Mouse (Mus musculus) lung, adult 2 months (tissue): ENCODE measurements around the gene Arl16. TPM values are rescaled to one million over a fixed set of nuclear protein-coding genes. Genes with fewer than 3 reads are reported as not detected.
A peak's percentile ranks its signal among the peaks of the same experiment; 100 is the strongest.

Experiments used
- DNase-seq: peaks from one replicate; pipeline ENCODE4 v3.0.0; 2022
- H3K4me1 ChIP-seq: fragments of 200-500 bp; 2 replicates; pipeline ENCODE4 v1.6.1; 2011; ENCODE audit warnings: low read length; ENCODE audit not compliant: control insufficient read depth, insufficient read depth
- H3K4me3 ChIP-seq: fragments of 200-500 bp; replicated peaks from 2 replicates; pipeline ENCODE3; 2011; ENCODE audit warnings: low read depth, mild to moderate bottlenecking, control low read depth, low read length; ENCODE audit errors: extremely low read depth
- CTCF ChIP-seq: fragments of 200-500 bp; IDR thresholded peaks from 2 replicates; pipeline ENCODE4 v1.5.1; 2011; ENCODE audit warnings: mild to moderate bottlenecking, low read length, control low read depth; ENCODE audit not compliant: insufficient read depth
- POLR2A ChIP-seq: fragments of 200-500 bp; IDR thresholded peaks from 2 replicates; pipeline ENCODE4 v1.6.1; 2011; ENCODE audit warnings: low read depth, mild to moderate bottlenecking, control low read depth, low read length, borderline replicate concordance; ENCODE audit errors: extremely low read depth
- WGBS: fragments of 180-500 bp; shearing (Covaris S2); methylation state at CpG from one replicate; pipeline ENCODE4 v1.1.7; 2018; 5-methylcytosine and 5-hydroxymethylcytosine counted together
- polyA plus RNA-seq: library from polyadenylated mRNA; depleted of rRNA; stranded (reverse); fragments of >200 nt; gene quantifications from 2 replicates; pipeline ENCODE4 v1.2.3, GENCODE M21; 2012

Arl16 gene
- polyA plus RNA-seq, 1 experiment: 17.3 TPM

- WGBS: 55% methylated on average over 4 of the region's 4 CpGs
- no peak for DNase-seq
- Histone ChIP-seq H3K4me1 (peaks cover 7% of the 10 kb centered on the region), H3K4me3 (no peak overlapping the region)
- TF ChIP-seq CTCF: peak; percentile 44; the same call in 1 of the 2 replicates
- no peak for TF ChIP-seq POLR2A
Observed at GRCm38 (mm10) chr11:120506899-120507298, 39.5 kb upstream of the Arl16 start.

- no peak for DNase-seq
- TF ChIP-seq POLR2A (no peak), CTCF (no peak)
- H3K4me3 ChIP-seq: no peak overlapping the region
- WGBS: 76% methylated on average over 3 of the region's 3 CpGs
- peaks cover 7% of the 10 kb centered on the region for H3K4me1 ChIP-seq
Observed at GRCm38 (mm10) chr11:120505661-120506060, 38.3 kb upstream of the Arl16 start.

GRCm38 (mm10) chr11:120501701-120502100 is 34.3 kb upstream of the Arl16 start:
- 77% methylated on average over 4 of the region's 4 CpGs for WGBS
- peaks cover 3% of the 10 kb centered on the region; the same call in 1 of the 2 replicates for H3K4me1 ChIP-seq
- DNase-seq: no peak
- no peak for TF ChIP-seq CTCF
- 0 out of 2 replicates have a peak, but pooled peaks have one; percentile 8 for TF ChIP-seq POLR2A
- H3K4me3 ChIP-seq: no peak overlapping the region

- H3K4me3 ChIP-seq: no peak overlapping the region
- 47% methylated on average over 6 of the region's 6 CpGs for WGBS
- no peak for DNase-seq
- TF ChIP-seq CTCF (no peak), POLR2A (no peak)
- peaks cover 3% of the 10 kb centered on the region; the same call in 1 of the 2 replicates for H3K4me1 ChIP-seq
Observed at GRCm38 (mm10) chr11:120501018-120501417, 33.6 kb upstream of the Arl16 start.

- Histone ChIP-seq H3K4me1 (peaks cover 3% of the 10 kb centered on the region; the same call in 1 of the 2 replicates), H3K4me3 (no peak overlapping the region)
- TF ChIP-seq POLR2A: peak; percentile 44; the same call in 1 of the 2 replicates
- no peak for TF ChIP-seq CTCF
- peak; percentile 72 for DNase-seq
- WGBS: 10% methylated on average over 3 of the region's 3 CpGs
Observed at GRCm38 (mm10) chr11:120500357-120500756, 33.0 kb upstream of the Arl16 start.

GRCm38 (mm10) chr11:120499894-120500293 is 32.5 kb upstream of the Arl16 start:
- TF ChIP-seq CTCF (no peak), POLR2A (no peak)
- Histone ChIP-seq H3K4me3 (no peak overlapping the region), H3K4me1 (peaks cover 3% of the 10 kb centered on the region; the same call in 1 of the 2 replicates)
- 63% methylated on average over 6 of the region's 6 CpGs for WGBS
- no peak for DNase-seq

GRCm38 (mm10) chr11:120498891-120499290 is 31.5 kb upstream of the Arl16 start:
- TF ChIP-seq POLR2A (no peak), CTCF (no peak)
- DNase-seq: no peak
- Histone ChIP-seq H3K4me3 (no peak overlapping the region), H3K4me1 (peaks cover 3% of the 10 kb centered on the region; the same call in 1 of the 2 replicates)
- WGBS: 81% methylated on average over 5 of the region's 5 CpGs

- no peak for DNase-seq
- TF ChIP-seq CTCF (no peak), POLR2A (no peak)
- 88% methylated on average over 12 of the region's 12 CpGs for WGBS
- H3K4me3 ChIP-seq: no peak overlapping the region
- peaks cover 3% of the 10 kb centered on the region; the same call in 1 of the 2 replicates for H3K4me1 ChIP-seq
Observed at GRCm38 (mm10) chr11:120498226-120498625, 30.8 kb upstream of the Arl16 start.

- TF ChIP-seq CTCF: no peak
- no peak for TF ChIP-seq POLR2A
- peaks cover 4% of the 10 kb centered on the region; the same call in 1 of the 2 replicates for H3K4me1 ChIP-seq
- DNase-seq: no peak
- no peak overlapping the region for H3K4me3 ChIP-seq
- 89% methylated on average over 3 of the region's 3 CpGs for WGBS
Observed at GRCm38 (mm10) chr11:120497436-120497835, 30.0 kb upstream of the Arl16 start.

GRCm38 (mm10) chr11:120493911-120494310 is 26.5 kb upstream of the Arl16 start:
- no peak for TF ChIP-seq CTCF
- WGBS: 85% methylated on average over 3 of the region's 3 CpGs
- Histone ChIP-seq H3K4me3 (no peak overlapping the region), H3K4me1 (peaks cover 14% of the 10 kb centered on the region)
- DNase-seq: no peak
